Mouse (Mus musculus) ovary, postnatal 10 days (tissue): ENCODE data around the gene Setdb1.
"Not testable (repeated sequence)": the region's sequence is repeated elsewhere in the genome, so short reads cannot be mapped to it uniquely, and the experiment has no call there.

Source experiments
- DNase-seq: peaks from one replicate; pipeline ENCODE4 v3.0.0; 2022; ENCODE audit warnings: low spot score

Setdb1 gene

DNA sequence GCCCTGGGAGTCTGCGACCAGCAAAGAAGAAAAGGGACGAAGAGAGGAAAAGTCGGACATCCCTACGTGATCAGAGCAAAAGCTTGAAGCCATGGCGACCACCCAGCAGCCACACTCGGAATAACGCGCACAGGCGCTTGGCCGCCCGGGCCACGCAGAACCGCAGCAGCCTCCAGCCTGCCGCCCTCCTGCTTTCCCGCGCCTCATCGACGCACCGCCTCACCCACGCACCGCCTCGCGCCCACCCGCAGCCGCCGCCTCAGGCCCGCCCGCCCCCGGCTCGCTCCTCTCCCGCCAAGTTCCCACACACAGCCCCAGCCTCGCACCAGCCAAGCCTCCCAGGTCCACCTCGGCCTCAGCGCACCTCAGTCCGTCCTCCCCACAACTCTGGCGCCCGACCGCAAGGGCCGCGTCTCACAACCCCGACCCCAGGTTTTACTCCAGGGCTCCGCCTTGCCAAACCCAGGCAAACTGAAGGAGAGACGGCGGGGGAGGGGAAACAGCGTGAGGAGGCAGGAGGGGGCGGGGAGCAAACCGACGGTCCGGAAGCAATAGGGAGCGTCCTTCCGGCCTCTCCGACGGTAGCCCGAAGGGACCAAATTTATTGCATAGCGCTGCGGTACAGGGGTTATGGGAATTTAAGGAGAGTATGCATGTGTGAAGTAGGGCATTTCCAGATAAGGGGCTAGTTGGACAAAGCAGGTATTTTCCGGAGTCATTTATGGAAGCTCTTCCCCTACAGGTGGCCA, at the start of gene Setdb1:
Setdb1 (minus strand) TSS at position 502 of the 749 bp plus-strand sequence.
- peak; percentile 84 for DNase-seq

DNA sequence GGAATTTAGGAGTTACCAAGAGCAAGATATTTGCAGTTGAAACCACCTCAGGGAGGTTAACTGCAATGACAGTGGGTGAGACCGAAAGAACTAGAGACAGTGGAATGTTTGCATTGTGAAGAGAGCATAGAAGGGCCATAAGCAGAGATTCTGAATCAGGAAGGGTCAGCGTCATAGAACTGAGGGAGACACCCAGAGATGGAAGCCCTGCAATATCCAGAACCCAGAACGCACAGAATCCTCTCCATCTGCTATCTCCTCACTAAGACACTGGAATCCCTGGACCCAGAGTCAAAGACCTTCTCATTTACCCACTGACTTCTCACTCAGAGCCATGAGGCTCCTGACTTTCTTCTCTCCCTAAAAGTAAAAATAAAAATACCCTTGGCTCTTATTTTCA, 45.7 kb upstream of the Setdb1 start, which contains the start of gene 4930558C23Rik:
4930558C23Rik (minus strand) TSS at position 101 of the 400 bp plus-strand sequence.
- DNase-seq, result no peak

DNA sequence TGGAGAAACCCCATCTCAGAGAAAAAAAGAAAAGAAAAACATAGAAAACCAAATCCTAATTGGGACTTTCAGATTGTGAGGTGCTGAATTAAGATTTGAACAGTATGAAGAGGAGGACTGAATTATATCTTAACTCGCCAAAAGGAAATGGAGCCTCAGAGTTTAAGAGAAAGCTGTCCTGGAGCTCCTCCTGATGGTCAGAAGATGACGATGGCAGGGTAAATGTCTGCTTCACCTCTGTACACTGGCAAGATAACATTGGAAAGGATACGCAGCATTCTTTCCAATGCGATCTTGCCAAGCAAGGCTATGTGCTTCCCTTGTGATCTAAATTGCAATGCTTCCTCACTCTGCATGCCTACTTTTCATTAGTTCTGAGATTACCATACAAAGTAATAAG, 37.4 kb upstream of the Setdb1 start:
- DNase-seq, result no peak

DNA sequence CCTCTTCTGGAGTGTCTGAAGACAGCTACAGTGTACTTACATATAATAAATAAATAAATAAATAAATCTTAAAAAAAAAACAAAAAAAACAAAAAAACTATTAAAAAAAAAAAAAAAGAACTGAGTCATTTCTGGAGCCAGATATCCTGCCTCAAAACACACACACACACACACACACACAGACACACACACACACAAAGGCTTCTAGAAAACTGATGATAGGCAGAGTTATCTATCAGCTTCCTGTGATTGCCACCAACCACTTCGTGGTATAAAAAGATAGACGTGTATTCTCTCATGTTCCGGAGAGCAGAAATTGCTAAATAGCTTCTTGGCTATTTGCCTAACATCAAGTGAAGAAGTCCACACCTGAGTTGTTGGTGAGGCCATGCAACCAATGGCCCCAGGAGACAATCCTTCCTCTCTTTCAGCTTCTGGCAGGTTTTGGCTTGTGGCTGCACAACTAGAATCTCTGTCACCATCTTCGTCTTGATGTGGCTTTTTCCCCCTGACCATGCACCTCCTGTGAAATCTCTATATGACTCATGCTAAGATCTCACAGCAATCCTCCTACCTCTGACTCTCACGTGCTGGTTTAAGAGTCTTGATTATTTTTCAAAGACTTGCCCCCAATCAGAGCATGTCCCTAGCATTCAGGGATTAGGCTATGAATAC, 28.5 kb upstream of the Setdb1 start:
- DNase-seq, result no peak

DNA sequence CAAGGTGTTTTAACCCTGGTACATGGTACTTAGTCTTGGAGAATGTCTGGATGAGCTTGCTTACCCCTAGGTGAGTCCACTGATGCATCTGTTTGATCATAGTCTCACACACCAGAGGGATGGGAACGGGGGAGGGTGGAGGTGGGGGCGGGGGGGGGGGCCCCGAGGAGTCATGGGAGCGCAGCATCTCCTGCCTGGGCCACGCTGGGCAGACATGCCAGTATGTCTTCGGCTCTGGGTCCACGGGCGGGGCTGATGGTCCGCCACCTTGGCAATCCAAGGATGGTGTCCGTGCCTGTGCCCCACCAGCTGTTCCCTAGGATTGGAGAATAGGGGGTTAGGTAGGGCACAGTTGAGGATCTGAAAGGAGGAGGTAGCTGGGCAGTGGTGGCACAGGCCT, 16.2 kb upstream of the Setdb1 start:
- DNase-seq, result no peak

DNA sequence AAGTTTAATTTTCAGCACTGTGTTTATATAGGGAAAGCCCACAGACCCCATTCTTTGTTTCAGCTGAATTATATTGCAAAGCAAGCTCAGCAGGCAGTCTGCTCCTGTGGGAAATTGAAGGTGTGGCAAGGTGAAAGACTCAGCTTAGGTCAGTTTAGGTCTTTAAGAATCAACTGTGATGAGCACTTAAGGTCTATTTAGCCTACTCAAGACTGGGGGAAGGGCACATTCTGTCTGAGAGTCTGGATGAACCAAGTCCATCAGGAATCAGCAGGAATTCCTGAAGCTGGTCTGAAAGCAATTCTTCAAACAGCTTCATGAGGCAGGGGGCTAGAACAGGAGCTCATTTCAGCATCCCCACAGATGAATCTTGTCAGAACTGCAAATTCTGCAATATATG, 13.1 kb upstream of the Setdb1 start:
- no peak for DNase-seq

DNA sequence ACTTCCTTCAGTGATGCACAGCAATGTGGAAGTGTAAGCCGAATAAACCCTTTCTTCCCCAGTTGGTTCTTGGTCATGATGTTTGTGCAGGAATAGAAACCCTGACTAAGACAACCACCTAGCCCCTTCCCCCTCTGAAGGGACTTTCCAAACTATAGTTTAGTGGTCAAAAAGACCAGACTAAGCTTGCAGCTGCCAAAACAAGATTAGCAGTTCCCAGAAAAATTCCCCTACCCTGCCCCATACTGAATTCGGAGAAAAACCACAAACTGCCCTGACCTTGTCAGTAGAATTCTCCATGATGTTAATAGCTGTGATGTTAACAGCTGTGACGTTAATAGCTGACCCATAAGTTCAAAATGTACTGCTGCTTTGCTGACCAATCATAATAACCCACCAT, 3.3 kb upstream of the Setdb1 start:
- not testable (repeated sequence) for DNase-seq

DNA sequence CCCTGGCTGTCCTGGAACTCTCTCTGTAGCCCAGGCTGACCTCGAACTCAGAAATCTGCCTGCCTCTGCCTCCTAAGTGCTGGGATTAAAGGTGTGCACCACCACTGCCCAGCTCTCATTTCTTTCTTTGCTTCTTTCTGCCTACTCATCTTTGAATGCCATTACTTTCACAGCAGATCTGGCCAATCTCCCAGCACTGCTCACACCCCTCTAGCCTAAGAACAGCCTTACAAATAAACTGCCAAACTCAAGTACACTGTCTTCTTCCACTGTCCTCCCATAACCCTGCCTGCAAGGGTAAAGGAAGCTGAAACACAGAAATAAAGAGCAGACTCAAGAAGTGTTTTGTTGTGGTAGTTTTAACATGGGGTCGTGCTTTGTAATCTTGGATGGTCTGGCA, 744 bp upstream of the Setdb1 start:
- no peak for DNase-seq

DNA sequence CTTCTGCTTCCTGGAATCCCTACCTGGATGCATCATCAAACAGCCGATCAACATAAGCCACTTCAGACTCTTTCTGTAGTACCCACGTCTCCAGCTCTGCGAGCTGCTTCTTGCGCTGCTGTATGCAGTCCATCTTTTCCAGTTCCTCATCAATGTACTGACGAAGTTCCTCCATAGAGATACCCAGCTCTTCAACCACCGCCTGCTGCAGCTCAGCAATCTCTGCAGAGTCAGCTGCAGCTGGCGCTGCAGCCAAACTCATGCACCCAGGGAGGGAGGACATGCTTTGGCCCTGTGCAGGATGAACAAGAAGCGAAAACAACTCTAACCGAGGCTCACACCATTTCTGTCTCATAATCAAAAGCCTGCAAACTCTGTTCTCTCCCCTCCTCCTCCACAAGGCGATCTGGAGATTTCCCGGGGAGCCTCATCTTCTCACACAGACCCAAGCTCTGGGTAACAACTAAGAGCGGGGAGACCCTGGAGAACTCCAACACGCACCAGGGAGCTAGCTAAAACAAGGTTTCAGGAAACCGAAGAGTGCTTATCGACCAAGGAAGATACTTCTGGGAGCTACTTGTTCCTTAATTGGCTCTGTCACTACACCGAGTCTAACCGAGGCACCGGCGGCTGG, 974 bp downstream of the Setdb1 start:
- not testable (repeated sequence) for DNase-seq

DNA sequence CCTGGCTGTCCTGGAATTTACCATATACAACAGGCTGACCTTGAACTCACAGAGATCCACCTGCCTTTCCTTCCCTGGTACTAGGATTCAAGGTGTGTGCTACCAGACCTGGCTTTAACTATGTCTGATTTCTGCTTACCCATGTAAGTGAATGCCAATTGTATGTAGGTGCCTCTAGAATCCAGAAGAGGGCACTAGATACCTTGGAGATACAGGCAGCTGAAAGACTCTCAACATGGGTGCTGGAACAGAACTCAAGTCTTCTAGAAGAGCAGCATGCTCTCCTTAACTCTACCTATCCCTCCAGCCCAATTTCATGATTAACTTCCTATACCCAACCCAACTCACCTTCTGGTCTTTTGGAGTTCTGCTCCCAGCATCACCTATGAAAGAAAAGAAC, 7.5 kb downstream of the Setdb1 start:
- DNase-seq, result no peak

DNA sequence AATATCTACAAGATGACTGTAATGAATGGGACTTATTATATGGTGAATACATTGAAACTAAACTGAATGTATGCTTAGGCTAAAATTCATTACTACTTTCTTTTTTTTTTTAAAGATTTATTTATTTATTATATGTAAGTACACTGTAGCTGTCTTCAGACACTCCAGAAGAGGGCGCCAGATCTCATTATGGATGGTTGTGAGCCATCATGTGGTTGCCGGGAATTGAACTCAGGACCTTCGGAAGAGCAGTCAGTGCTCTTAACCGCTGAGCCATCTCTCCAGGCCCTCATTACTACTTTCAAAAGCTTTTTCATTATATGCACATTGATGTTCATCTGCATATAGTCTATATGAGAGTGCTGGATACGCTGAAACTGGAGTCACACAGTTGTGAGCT, 8.7 kb downstream of the Setdb1 start:
- DNase-seq, result not testable (repeated sequence)

DNA sequence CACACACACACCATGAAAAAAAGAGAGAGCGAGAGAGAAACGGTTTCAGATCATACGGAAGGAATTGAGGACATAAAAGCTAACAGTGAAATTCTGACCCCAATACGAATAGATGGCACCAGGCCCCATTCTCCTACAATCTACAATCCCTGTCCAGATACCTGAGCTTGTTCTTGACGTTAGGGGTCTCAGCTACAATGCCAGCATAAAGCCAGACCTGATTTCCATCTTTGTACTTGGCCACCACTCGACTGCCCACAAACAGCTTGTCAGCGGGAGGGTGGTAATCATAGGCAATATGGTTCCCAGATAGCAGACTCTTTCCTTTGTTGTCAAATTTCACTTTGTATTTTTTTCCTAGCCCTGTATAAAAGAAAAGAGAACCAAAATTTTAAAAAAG, 10.5 kb downstream of the Setdb1 start:
- DNase-seq, result no peak

DNA sequence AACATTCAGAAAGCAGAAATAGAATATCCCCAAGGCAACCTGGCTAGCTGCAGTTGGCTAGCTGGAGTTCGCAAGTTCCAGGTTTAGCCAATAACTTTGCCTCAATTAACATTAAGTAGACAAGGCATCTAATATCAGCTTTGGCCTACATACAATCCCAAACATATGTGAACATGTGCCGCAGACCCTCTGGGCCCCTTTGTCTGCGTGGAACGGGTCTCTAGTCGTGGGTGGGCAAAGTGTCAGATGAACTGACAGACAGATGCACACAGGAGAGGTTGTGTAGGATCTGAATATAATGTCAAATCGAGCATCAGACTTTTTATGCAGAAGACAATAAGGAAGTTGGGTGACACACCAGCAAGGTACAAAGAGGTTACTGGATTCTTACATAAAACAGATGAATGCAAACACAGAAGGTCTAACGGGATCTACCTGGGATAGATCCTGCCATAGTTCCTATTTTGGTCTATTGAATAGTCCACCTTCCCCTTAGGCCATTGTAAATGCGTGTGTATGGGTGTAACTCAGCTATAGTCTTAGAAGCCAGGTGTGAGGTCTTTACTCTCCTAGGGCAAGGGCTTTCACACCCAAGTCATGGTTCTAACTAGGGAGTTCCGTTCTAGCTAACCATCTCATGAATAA, 13.5 kb downstream of the Setdb1 start:
- not testable (repeated sequence) for DNase-seq

DNA sequence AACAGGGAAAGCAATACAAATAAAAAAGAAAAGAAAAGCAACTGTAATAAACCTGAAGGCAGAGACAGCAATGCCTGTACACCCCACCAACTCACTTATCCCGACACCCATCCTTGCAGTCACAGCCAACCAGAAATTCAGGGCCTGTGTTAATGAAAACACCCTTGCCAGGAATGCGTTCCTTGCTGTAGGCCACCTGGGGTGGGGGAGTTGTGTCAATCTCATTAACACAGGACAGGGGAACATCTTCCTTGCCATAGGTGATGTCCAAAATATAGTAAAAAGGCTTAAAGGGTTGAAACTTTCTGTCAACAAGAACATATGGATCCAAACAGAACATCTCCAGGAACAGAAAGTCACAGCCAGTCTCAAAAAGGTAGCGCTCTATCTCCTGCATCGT, 18.8 kb downstream of the Setdb1 start:
- no peak for DNase-seq

DNA sequence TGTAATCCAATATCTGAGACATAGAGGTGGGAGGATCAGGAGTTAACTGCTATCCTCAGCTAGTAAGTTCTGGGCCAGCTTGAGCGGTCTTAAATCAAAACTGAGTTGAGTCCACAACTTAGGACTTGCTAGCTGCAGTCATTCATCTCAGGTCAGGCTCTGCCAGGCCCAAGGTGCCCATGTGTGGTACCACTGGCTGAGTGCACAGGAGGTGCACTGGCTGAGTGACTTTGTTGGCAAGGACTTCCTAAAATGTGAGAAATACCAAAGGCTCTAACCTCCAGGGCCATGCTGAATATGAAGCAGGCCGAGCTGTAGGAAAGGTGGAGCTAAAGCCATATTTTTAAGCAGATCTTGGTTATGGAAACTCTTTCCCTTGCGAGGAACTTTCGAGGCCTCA, 19.7 kb downstream of the Setdb1 start:
- DNase-seq, result no peak

DNA sequence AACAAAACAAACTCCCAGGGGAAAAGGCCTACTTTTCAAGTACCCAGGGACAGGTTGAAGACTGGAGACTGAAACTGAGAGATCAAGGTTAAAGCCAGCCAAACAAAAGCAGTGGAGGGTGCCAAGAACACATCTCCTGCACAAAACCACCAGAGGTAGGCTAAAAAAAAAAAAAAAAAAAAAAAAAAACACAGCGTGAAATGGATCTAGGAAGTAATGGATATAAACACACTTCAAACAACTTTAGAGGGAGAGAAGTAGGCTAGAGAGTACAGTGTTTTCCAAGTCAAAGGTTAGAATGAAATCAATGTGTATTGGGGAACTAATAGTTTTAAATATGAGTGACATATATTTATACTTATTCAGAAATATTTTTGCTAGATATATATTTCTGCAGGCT, 25.5 kb downstream of the Setdb1 start:
- no peak for DNase-seq

DNA sequence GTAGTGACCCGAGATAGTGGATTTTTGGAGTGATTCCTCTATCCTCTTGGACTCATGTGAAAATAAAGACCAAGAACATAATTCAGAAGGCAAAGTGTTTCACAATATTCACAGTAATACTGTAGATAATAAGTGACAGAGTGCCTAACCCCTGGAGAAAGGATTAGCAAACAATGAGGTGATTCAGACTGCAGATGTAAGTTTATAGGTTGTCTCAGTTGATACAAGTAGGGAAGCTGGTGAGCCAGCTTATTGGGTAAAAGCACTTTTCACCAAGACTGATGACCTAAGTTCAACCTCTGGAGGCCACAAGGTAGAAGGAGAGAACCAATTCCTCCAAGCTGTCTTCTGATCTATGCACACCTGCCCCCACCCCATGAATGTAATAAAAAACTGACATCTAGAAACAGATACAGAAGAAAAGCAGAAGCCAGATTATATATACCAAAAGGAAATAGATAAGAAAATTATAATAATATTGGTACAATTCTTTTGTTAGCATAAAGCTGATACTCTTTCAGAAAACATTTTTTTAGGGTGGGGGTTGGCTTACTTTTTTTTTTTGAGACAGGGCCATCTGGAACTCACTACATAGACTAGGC, 28.1 kb downstream of the Setdb1 start:
- DNase-seq, result no peak

DNA sequence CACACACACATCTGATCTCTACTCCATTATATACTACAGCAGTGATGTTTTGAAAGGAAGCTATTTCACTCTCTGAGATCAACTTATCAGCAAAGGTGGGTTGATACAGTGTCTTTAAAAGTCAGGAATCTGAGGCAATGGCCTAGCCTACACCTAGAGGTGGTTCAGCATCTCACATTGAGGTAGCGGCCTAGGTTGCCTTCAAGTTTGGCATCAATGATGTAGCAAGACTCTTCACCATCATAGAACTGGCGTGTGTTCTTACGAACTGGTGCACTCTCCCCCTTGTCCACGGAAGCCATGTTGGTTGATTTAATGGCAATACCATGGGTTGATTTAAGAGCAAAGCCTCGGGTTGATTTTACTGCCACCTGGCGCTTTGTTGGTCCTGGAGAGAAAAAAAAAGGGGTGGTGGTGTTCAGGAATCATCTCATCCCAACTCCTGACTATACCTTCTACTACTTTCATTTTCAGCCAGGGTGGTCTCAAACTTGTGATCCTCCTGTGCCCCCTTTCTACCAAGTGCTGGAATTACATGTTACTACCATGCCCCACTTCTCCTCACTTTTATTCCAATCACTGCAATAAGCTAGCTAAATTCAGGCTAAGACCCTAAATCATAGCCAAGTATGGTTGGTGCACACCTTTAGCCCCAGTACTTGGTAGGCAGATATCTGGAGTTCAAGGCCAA, 32.4 kb downstream of the Setdb1 start:
- no peak for DNase-seq

DNA sequence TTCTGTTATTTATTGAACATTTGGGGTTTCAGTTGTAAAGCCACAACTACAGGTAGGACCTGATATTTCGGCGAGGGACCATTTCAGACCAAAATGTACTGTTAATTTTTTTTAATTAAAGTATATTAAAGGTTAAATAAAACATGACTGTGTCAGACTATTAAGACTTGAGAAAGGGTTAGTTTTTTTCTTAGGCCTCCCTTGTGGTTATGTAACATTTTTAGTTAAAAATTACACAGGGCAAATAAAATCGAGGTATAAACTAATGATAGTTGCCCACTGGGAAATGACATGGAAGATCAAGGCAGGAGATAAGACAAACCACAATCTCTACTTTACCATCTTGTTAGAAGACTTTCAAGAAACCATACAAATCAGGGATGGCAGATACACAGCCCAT, 33.6 kb downstream of the Setdb1 start:
- DNase-seq, result no peak

DNA sequence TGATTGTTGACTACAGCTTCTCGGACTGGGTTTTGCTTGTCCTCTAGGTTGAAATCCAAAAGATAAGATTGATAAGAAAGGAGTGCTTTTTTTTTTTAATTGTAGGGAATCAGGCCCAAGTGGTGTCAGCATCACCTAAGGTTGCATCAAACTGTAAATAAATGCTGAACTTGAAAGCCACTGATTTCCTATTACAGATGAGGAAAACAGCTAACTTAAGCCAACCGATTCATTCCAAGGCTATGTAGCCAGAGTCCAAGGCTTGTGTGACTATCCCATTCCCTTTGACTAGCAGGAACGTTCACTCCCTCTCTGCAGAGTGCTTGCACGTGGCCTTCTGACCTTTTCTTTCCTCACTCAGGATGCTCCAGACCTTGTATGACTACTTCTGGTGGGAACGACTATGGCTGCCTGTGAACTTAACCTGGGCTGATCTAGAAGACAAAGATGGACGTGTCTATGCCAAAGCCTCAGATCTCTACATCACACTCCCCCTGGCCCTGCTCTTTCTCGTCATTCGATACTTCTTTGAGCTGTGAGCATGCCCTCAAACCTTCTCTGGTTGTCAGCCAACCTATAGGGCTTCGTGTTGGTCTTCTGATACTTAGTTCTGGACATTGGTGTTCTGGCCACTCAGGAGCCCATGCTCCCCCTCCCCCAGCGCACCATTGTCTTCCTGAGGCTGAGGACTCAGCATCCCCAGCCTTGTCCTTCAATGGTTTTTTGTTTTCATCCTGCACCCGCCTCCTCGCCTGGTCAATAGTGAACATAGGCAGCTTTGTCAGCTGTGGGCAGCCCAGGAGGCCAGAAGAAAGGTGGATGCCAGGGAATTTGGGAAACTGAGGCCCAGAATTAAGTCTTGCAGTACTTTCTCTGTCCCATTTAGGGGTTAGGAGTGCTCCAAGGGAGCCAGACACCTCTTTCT, 37.0 kb downstream of the Setdb1 start:
- DNase-seq, result no peak

DNA sequence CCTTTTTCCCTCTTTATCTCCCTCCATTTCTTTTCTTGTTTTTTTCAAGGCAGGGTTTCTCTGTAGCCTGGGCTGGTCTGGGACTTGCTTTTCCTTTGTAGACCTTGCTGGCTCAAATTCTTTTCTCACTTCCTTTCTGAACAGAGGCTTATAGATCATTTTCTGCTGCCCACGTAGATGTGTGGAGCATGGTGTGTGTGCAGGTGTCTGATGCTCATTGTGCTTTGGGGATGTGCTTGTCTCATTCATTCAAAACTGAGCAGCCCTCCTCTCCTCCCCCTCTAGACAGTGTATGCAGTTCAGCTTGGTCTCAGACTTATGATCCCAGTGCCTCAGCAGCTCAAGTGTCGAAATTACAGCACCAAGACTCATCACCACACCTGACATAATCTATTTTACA, 37.9 kb downstream of the Setdb1 start:
- DNase-seq, result no peak
